Mouse (Mus musculus) gastrocnemius, postnatal 4 days (tissue): Measurements from ENCODE around the gene Afg1l. TPM values are rescaled to one million over a fixed set of nuclear protein-coding genes. Genes with fewer than 3 reads are reported as not detected.
A peak's percentile ranks its signal among the peaks of the same experiment; 100 is the strongest.

Experiments used
- DNase-seq, 2 experiments: peaks; one replicate each; pipeline ENCODE4 v3.0.0; 2021 to 2022; ENCODE audit warnings: low spot score in 2 of 2, mixed read lengths in 2 of 2
- total RNA-seq, 2 experiments: library from RNA; stranded (reverse); gene quantifications; 2 replicates each; pipeline ENCODE4 v1.2.3; 2021

Gene Afg1l
- total RNA-seq, 2 experiments from 2014 or later: 5.0 to 6.3 TPM

DNA sequence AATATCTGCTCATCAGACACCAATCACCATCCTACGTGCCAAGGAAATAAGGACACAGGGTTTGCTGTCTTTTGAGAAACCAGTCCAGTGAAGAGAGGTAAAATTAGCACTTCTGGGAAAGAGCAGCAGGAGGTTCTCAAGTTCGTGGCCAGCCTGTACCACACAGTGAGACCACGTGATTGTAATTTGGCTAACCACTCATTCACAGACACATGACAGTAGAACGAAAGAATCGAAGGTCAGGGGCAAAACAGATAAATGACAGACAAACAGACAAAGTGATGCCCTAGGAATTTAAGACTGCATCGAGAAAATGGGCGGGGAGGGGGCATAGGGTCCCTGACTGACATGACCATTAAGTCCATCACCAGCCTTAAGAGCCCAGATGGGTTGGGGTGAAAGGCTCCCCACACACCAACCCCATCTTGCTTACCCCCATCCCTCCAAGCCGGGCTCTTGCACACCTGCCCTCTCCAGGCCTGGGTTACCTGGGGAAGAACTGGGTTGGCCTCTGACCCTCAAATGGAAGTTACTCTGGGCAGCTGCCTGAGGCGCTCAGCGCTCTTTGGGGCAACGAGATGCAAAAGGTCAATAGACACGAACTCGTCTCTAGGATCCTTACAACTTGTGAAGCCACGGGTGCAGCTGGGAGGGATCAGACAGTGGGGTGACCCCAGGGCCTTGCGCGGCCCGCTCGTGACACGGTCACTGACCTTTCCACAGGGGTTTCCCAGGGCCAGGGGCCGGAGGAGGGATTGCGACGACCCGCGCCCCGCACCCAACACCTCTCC, 620 bp downstream of the Afg1l start:
- no peak for DNase-seq

DNA sequence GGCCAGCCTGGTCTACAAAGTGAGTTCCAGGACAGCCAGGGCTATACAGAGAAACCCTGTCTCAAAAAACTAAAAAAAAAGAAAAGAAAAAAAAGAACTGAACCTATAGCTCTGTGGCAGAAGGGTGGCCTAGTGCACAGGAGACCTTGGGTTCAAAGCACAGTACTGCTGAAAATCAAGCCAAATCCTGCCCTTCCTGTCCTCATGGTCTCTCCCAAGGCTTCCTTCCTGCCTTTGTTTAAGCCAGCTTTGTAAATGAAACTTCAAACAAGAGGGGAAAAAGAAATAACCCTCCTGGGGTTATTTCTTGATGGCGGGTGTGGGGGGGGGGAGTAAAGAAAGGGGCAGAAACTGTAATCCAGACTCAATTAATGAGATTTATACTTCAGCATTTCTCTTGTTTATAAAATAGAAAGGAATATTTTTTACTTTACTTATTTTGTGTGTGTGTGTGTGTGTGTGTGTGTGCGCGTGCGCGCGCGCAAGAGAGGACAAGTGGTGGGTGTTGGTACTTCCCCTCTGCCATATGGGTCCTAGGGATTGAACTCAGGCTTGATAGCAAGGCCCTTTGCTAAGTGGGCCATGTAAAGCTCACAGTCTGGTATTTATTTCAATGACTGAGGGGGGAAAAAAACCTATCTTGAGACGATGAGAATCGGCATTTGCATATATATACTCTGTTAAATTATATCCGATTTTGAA, 1.4 kb downstream of the Afg1l start:
- DNase-seq: no peak

DNA sequence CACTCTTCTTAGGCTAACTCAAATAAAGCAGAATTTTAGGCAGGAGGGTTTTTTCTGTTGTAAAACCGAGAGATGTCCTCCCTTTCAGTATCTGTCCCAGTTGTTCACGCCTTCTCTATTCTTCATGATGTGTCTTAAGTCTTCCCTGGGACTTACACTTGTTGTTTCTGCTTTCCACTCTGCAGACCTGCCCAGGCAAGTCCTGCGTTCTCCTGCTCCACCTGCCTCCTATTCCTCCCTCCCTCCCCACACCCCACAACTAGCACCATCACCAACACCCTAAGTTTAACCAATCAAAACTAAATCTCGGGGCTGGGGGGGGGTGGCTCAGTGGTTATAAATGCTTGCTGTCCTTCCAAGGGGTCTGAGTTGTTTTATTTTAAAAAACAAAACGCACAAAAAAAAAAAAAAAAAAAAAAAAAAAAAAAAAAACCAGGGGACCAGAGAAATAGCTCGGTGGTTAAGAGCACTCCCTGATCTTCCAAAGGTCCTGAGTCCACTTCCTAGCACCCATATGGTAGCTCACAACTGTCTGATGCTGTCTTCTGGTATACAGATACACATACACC, 3.3 kb downstream of the Afg1l start:
- DNase-seq: no peak

DNA sequence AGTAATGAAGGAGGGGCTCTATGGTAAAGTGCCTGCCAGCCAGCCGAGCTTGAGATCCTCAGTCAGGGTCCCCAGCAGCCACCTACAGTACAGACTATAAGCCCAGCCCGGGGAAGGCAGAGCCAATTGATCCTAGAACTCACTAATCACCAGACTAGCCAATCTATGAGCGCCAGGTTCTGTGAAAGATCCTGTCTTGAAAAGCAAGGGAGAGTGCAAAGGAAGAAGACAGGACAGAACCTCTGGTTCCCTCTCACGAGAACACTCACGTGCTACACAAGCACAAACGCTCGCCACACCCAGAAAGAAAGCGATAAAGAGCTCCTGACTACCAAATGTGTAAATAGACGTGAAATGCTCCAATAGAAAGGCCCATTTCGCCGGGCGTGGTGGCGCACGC, 13.6 kb downstream of the Afg1l start:
- DNase-seq: no peak

DNA sequence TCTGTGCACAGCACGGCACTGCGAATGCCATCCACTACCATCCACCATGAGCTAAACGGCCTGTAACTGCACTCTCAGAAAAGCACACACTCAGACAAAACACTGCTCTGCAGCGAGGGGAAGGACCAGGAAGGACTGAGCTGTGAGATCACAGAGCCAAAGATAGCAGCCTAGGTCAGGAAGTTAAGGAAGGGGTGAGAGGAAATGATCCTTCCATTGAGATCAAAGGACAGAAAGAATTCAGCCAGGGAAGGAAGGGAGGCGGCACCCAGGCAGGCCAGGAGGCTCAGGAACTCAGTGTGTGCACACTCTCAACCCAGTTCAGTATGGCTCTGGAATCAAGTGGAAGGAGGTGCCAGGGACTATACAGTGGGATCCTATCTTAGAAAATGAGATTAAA, 14.1 kb downstream of the Afg1l start:
- no peak for DNase-seq

DNA sequence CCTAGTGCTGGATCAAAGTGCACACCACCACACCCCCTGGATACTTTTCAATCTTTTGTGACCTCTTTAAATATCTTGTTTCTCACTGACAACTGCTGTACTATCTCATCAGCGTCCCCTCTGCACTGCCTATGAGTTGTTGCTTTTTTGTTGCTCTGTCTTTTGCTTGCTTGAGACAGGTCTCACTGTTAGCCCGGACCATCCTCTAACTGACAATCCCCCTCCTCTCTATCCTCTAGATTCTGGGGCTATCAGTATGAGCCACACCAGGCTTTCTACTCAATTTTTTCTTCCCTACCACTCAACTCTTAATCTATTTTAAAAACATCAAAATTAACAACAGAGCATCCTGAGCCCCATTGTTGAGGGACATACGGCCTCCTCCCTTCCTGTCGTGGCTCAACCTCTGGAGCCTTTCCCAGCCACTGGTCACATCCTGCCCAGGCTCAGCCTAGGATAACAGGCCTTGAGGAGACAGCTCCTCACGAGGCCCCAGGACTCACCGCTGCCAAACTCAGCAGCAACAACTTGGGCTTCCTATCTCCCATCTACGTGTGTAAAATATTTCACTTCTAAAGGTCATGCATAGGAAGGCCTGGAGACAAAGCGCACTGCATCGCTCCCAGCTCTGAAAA, 20.7 kb downstream of the Afg1l start:
- DNase-seq: peak in 1 of 2 experiments; percentile 22

DNA sequence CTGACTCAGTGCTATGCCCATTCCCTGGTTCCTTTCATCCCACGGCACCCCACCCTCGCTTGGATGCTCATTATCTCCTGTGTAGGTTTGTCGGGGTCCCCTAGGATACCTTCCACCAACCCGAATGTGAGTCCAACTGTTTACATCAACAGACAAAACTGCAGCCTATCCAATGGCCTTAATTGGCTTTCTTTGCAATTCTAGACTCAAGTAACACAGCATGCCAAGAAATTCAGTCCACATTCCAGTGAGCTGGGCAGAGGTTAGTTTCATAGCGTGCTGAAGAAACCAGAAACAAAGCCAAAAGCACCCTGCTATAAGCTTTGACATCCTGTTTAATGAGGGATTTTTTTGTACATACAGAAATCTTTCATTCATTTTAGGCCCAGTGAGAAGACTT, 22.4 kb downstream of the Afg1l start:
- no peak for DNase-seq

DNA sequence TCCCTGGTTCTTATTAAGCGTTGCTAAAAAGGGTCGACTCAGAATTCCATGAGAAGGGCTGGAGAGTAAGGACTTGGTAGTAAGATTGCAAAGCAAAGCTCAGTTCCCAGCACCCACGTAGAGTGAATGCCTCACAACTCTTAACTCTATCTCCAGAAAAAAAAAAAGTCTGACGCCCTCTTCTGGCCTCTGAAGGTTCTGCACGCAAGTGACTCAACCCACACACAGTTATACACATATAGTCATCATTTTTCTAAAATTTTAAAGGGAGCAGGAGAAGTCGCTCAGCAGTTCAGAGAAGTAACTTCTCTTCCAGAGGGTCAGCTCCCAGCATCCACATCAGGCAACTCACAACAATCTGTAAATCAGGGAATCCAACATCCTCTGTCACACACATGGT, 23.7 kb downstream of the Afg1l start:
- DNase-seq: no peak

DNA sequence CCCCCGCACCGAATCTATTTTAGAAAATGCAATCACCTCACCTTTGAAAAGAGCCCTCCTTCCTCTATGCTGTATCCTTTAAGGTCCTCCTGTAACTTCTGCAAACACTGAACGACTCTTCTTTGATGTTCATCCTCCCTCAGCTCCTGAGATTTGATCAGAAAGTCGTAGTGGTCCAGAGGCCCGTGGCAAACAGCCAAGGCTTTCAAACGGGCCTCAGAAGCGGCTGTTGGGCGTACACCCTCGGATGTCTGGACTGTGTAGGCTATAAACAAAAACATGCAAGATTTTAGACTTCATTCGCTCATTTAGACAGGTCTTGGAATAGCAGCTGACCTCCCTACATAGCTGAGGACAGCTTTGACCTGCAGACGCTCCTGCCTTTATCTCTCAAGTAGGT, 24.1 kb downstream of the Afg1l start:
- no peak for DNase-seq

DNA sequence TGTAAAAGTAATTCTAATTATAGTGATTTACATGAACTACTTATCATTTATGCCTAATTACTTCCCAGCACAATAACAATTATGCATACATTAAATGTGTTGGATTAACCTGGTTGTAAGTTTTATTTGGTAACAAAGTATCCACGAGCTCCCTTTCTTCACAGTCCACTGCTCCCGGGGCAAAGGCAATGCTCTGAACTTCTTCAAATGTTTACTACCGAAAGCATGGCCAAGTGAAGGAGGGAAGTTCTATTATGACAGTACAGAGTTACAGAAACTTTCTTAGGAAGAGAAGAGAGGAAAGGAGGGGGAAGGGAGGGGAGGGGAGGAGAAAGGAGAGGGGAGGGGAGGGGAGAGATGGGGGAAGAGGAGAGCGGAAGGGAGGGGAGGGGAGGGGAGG, 28.7 kb downstream of the Afg1l start:
- DNase-seq: no peak

DNA sequence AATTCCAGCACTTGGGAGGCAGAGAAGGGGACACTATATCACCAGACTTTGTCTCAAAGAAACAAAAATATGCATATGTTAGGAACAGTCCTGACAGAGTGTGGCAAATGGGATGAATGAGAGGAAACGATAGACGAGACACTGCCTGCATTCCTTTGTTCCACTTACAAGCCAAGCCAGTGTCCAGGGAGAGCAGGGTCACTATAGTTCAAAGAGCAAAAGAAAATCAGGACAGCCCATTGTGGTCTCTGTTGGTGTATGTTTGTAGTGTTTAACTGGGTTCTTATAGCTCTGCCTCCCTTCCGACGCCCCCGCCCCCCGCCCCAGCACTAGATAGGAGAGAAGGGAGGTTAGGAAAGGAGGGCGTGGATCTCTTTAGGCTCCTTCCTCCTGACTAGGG, 30.0 kb downstream of the Afg1l start:
- DNase-seq: no peak

DNA sequence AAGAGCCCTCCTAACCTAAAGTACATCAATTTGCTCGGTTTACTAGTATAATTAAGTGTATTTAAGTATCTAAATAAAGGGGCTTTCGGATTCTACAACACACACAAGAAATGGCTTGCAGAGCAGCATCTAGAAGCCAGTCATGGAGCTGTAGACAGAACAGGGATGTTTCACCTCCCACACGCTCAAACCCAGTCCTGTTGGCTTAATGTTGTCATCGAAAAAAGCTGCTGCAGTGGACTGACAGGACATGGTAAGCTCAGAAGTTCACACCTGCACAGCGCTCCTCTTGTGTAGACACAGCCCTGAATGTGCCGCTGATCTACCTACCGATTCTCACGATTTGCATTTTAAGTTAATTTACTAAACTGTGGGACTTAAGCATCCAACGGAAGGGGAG, 32.2 kb downstream of the Afg1l start:
- no peak for DNase-seq

DNA sequence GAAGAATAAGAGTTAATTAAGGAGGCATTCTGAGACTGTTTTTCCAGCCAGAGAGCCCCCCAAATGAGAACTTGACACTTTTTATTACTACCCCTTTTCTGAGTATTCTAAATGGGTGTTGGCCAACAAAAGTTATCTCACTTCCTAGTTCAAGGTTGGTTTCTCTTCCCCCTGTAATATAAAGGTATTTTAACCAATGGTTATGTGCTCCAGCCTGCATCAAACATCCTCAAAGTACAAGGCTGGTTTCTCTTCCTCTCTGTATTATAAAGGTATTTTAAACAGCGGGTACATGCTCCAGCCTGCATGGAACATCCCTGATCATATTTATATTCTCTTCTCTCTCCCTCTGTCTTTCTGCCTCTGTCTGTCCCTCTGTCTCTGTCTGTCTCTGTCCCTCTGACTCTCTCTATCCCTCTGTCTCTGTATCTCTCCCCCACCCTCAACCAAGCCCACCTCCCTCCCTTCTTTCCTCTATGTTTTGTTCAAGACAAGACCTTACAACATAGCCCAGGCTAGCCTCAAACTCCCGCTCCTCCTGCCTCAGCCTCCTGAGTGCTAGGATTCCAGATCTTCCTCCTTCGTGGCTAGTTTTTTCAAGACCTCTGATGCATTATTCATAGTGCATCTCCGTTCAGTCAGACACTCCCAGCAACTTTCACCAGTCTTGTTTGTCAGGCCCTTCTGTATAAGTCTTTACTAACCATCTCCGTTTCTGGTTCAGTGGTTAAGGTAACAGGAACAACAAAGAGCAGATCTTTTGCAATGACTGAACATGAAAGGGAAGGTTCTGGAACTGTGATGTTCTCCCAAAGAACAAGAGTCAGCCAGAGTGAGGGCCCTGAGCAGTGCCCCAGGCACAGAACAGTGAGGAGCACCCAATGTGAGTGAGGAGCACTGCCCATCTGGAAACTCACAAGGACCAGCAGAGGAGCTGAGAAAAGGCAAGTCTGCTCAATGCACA, 41.2 kb downstream of the Afg1l start:
- no peak for DNase-seq

DNA sequence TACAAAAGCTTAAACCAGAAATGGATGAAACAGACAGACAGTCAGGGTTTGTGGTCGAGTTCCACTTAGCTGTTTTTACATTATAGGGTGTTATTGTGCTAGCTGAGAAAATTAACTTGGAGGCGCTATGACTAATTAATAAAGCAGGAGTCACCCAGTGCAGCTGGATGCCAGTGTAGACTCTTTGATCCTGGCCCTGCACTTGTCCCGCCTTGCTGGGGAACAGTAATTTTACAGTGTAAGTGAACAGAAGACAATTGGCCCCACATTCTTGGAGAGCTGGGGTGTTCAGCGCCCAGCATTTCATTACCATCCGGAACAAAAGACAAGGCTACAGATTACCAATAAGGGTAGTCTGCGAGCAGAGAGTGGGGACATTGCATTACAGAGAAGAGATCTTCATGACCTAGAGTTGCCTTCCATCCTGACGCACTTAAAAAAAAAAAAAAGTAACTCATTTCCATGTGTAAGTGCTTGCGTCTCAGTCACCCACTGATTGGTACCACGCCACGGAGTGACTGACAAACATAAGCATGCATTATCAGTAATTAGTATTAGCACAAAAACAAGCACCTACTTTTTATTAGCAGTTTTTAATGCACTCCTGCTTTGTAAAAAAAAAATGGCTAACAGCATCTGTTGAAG, 60.7 kb downstream of the Afg1l start:
- DNase-seq: no peak

DNA sequence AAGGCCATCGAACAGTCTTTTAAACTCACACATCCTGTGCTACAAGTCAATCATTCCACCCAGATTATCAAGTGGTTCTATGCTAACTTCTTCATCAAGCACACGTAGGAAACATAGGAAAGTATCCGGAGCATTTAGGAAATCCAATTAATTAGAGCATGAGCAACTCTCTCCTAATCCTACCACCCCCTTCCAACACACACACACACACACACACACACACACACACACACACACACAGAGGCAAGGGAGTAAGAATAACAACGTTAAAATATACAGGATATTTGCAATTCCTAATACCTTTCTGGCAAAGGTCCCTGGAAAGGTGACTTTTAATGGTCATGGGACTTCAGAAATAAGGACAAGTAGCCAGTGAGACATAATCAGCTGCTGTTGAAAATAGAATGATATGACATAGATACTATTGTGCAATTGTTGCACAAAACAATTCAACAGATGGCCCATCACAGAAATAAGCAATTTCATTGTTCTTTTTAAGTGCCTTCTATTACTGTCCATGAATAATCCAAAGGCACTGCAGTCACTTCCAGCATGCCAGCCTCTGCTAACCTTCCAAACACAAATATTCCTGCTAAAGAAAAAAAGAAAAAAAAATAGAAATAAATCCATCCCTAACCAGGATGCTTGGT, 62.4 kb downstream of the Afg1l start:
- DNase-seq: no peak

DNA sequence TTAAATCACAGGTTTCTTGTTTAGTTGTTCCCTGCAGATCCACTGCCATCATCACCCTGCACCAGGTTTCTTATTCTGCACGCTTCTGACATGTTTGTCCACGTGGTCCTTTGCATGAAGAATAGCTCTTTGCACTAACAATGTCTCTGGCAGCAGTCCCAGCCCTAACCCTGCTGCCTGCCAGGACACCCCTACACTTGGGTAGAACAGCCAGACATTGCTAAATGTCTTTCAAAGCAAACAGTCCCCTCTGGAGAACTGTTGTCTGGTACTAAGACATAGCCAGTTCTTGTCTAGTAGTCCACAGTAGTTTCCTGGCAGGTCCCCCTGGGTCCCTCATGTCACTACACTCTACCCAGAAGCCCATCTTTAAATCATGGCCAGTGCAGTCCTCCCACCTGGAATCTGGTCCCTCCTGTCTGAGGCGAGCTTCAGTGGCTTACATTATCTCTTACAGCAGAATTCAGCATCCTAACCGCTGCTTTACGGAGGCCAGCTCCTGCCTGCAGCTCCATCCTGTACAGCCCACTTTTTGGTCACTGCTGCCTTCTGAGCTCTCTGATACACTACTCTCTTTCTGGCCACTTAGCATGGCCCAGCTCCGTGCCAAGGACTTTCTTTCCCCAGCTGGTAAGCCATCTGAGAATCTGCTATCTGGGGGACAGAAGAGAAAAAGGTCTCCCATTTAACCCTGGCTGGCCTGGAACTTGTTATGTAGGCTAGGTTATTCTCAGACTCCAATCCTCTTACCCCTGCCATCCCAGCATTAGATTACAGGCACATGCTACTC, 67.4 kb downstream of the Afg1l start:
- no peak for DNase-seq

DNA sequence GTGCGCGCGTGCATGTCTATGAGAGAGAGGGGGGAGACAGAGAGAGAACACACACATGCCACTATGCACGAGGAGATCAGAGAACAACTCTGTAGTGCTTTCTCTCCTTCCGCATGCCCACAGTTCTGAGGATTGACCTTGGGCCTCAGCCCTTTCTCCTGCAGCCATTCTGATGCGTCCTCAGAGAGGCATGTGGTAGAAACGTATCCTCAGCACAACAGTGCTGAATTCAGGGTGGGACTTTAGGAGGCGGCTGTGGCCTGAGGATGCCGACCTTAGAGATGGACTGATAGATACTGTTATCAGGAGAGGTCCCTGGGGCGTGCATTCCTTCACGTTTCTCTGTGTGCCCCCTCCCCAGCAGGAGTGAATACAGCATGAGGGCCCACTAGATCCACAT, 87.9 kb downstream of the Afg1l start:
- DNase-seq: no peak

DNA sequence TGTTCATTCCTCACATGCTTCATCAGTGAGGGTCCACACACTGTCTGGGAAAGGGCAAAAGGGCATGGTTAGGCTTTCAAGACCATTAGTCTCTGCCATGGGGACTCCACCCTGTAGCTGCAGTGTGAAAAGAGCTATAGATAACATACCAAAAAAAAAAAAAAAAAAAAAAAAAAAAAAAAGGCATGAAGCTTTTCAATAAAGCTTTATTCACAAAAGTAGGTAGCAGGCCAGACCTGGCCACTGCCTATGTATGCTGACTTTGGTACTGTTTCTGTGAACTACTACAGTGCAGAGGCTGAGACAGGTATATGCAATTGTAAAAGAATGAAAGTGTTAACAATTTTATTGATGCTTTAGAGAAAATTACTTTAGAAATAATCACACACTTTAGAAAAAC, 90.2 kb downstream of the Afg1l start:
- DNase-seq: no peak
